Mouse (Mus musculus) midbrain, embryonic 10.5 days (tissue): ENCODE results near the gene Mdfi. TPM values are rescaled to one million over a fixed set of nuclear protein-coding genes. Genes with fewer than 3 reads are reported as not detected.

Source experiments
- DNase-seq: peaks from one replicate; pipeline ENCODE4 v3.0.0-alpha.2; 2017; ENCODE audit warnings: low spot score
- H3K27ac ChIP-seq: fragments of 300-500 bp; sonication (generic); replicated peaks from 2 replicates; pipeline ENCODE4 v1.5.1; 2016; ENCODE audit warnings: mild to moderate bottlenecking
- H3K27me3 ChIP-seq: fragments of 300-500 bp; sonication (generic); 2 replicates; pipeline ENCODE4 v1.6.1; 2016; ENCODE audit warnings: low read depth, mild to moderate bottlenecking; ENCODE audit not compliant: poor library complexity, severe bottlenecking
- H3K36me3 ChIP-seq: fragments of 300-500 bp; sonication (generic); 2 replicates; pipeline ENCODE4 v1.6.1; 2016; ENCODE audit warnings: mild to moderate bottlenecking, moderate library complexity
- H3K4me1 ChIP-seq: fragments of 300-500 bp; sonication (generic); 2 replicates; pipeline ENCODE4 v1.6.1; 2016
- H3K4me3 ChIP-seq: fragments of 300-500 bp; sonication (generic); 2 replicates; pipeline ENCODE4 v1.5.1; 2016; ENCODE audit warnings: mild to moderate bottlenecking, moderate library complexity
- H3K9me3 ChIP-seq: fragments of 300-500 bp; sonication (generic); replicated peaks from 2 replicates; pipeline ENCODE4 v1.6.1; 2016; ENCODE audit warnings: mild to moderate bottlenecking
- WGBS: fragments of 180-500 bp; shearing (Covaris S2); methylation state at CpG from one replicate; pipeline ENCODE4 v1.1.7; 2016; 5-methylcytosine and 5-hydroxymethylcytosine counted together
- polyA plus RNA-seq: library from polyadenylated mRNA; unstranded; fragments of >200 nt; fragmentation: Nextera tagmentation; extraction: Ambion mirVana; gene quantifications from 2 replicates; pipeline ENCODE4 v1.2.1, GENCODE M21; 2016

Gene Mdfi
- polyA plus RNA-seq, 1 experiment from 2014 or later: 12.9 TPM

DNA sequence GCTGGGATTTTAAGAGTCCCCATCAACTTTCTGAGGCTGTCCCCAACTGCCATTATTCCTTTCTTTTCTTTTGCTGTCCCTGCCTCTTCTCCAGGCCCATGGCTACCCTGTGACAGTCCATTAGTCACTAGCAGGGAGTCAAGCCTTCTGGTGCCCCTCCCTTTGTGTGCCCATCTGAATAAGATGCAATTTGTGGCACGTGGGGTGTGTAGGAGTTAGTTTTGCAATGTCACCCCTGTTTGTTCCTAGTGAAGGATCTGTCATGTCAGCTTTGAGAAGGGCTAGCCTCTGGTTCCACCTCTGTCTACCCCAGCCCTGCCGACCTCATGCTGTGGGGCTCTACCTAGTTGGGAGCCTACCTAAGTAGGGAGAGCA lies 67.4 kb downstream of the Mdfi start:
- 83% methylated on average over 2 of the region's 2 CpGs for WGBS
- H3K4me1 ChIP-seq: peaks cover 3% of the 10 kb centered on the region; the same call in 1 of the 2 replicates
- no peak overlapping the region for H3K4me3 ChIP-seq
- H3K27ac ChIP-seq: no peak overlapping the region
- H3K27me3 ChIP-seq: no peaks in the 10 kb centered on the region; the same call in 1 of the 2 replicates
- H3K9me3 ChIP-seq: peaks cover 4% of the 10 kb centered on the region
- DNase-seq: no peak
- H3K36me3 ChIP-seq: no peaks in the 10 kb centered on the region

- Histone ChIP-seq H3K27me3 (no peaks in the 10 kb centered on the region; the same call in 1 of the 2 replicates), H3K4me1 (peaks cover 3% of the 10 kb centered on the region; the same call in 1 of the 2 replicates), H3K36me3 (no peaks in the 10 kb centered on the region), H3K9me3 (no peaks in the 10 kb centered on the region), H3K27ac (no peak overlapping the region), H3K4me3 (no peak overlapping the region)
- no peak for DNase-seq
- 92% methylated on average over 6 of the region's 6 CpGs for WGBS
Observed at GRCm38 (mm10) chr17:47766407-47767043, 68.0 kb downstream of the Mdfi start.

DNA sequence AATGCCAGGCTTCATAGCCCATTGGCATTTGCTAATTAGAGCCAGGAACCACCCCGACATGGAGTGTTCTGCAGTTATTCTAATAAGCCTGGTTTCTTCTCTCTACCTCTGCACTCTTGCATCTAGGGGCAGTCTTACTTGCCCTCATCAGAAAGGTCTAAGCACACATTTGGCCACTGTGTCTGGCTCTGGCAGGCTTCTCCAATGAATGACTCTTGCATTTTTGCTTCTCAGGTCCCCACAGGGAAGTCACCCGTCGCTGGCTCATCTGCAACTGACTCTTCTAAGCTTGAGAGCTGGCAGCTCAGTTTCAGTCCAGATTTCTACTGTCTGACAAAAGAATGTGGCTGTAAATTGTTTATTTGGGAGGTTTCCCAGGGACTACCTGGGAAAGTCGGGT lies 68.5 kb downstream of the Mdfi start:
- 85% methylated on average over 4 of the region's 4 CpGs for WGBS
- Histone ChIP-seq H3K4me3 (no peak overlapping the region), H3K36me3 (no peaks in the 10 kb centered on the region), H3K4me1 (peaks cover 3% of the 10 kb centered on the region; the same call in 1 of the 2 replicates), H3K27ac (no peak overlapping the region), H3K9me3 (no peaks in the 10 kb centered on the region), H3K27me3 (no peaks in the 10 kb centered on the region; the same call in 1 of the 2 replicates)
- no peak for DNase-seq

Other genes starting within 250 kb of the Mdfi start
- 41.2 and 41.9 TPM in 2 replicates for gene Bysl, start 223.2 kb downstream of the Mdfi start, polyA plus RNA-seq
- 43.2 and 45.9 TPM in 2 replicates for gene Med20, start 223.1 kb downstream of the Mdfi start, polyA plus RNA-seq
- 1.4 and 2.2 TPM in 2 replicates for gene Gm20517, start 223.1 kb downstream of the Mdfi start, polyA plus RNA-seq
- 4.9 and 7.3 TPM in 2 replicates for gene Usp49, start 204.0 kb downstream of the Mdfi start, polyA plus RNA-seq
- gene Tomm6, start 146.3 kb downstream of the Mdfi start, polyA plus RNA-seq: 363 and 364 TPM in 2 replicates
- 10.3 and 13.6 TPM in 2 replicates for gene Frs3, start 145.7 kb downstream of the Mdfi start, polyA plus RNA-seq
- gene Gm21981, start 140.2 kb downstream of the Mdfi start, polyA plus RNA-seq: 0.44 and 0.48 TPM in 2 replicates
- 0.35 and 0.44 TPM in 2 replicates for gene Prickle4, start 140.0 kb downstream of the Mdfi start, polyA plus RNA-seq
- gene Pgc, start 107.8 kb downstream of the Mdfi start, polyA plus RNA-seq: 0.19 TPM in 1 of 2 replicates, not detected in the other
- 1.9 and 2.3 TPM in 2 replicates for gene Tfeb, start 97.7 kb downstream of the Mdfi start, polyA plus RNA-seq
- gene Foxp4, start 90.0 kb upstream of the Mdfi start, polyA plus RNA-seq: 21.8 and 25.5 TPM in 2 replicates
- not detected in 2 replicates for gene 1700122O11Rik, start 203.6 kb upstream of the Mdfi start, polyA plus RNA-seq